Mouse (Mus musculus): ENCODE data around the gene Gm14190. TPM values are rescaled to one million over a fixed set of nuclear protein-coding genes. Genes with fewer than 3 reads are reported as not detected.

Gm14190 gene
- polyA plus RNA-seq (2017; shearing (Covaris generic)): not detected

DNA sequence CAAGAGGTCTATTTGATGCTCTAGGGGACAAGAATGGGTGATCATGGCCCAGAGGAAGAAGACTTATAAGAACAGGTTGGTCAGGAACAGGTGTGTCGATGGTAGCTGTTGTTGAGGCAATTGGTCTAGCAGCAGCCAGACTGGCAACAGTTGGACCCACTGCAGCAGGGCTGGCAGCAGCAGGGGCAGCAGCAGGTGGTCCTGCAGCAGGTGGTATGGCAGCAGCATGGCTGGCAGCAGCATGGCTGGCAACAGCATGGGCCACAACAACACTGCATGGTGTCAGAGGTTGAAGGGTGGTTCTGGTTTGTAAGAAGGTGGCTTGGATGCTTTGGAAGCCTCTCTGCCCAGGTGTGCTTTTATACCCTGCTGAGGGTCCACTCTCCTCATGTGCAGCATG lies at the start of gene Gm14190:
Gene Gm14190 (minus strand): TSS at position 278 of the 400 bp plus-strand sequence.

DNA sequence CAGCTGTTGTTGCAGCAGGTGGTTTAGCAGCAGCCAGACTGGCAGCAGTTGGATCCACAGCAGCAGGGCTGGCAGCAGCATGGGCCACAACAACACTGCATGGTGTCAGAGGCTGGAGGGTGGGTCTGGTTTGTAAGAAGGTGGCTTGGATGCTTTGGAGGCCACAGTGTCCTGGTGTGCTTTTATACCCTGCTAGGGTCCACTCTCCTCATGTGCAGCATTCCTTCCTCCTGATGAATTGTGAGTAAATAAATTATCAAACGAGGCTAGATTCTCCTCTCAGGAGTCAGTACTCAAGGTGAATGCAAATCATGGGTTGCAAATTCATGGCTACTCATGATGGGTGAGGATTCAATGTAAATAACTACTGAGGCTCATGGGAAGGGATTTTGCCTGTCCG lies 43.6 kb upstream of the Gm14190 start, which contains the start of gene Gm14180:
Gene Gm14180 (minus strand): TSS at position 101 of the 400 bp plus-strand sequence.

DNA sequence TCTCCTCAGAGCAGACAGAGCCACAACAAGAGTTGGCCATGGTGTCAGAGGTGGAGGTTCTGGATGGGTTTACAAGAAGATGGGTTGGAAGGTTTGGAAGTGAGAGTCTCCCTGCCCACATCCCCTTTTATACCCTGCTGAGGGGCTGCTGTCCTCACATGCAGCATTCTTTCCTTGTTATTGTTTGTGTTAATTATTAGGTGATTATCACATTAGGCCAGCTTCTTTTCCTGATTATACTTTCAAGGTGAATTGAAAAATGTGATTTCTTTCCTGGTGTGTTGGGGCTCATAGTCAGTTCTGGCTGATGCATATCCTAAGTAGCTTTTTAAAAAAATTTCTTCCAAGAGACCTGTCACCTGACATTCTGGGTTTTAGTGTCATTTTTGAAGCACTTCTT lies 24.7 kb downstream of the Gm14190 start, which contains the start of gene Krtap4-6:
Gene Krtap4-6 (minus strand): TSS at position 101 of the 400 bp plus-strand sequence.

DNA sequence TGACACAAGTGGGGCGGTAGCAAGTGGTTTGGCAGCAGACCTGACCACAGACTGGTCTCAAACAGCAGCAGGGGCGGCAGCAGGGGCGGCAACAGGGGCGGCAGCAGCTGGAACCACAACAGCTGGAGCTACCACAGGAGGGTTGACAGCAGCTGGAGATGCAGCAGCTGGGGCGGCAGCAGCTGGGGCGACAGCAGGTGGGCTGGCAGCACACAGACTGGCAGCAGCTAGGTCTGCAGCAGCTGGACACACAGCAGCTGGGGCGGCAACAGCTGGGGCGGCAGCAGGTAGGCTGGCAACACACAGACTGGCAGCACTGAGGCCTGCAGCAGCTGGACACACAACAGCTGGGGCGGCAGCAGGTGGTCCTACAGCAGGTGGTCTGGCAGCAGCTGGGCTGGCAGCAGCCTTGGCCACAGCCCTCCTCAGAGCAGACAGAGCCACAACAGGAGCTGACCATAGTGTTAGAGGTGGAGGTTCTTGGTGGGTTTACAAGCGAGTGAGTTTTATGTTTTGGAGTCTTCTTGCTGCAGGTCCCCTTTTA lies 32.0 kb downstream of the Gm14190 start, which contains the start of gene Gm11563:
Gene Gm11563 (minus strand): TSS at position 494 of the 544 bp plus-strand sequence.

DNA sequence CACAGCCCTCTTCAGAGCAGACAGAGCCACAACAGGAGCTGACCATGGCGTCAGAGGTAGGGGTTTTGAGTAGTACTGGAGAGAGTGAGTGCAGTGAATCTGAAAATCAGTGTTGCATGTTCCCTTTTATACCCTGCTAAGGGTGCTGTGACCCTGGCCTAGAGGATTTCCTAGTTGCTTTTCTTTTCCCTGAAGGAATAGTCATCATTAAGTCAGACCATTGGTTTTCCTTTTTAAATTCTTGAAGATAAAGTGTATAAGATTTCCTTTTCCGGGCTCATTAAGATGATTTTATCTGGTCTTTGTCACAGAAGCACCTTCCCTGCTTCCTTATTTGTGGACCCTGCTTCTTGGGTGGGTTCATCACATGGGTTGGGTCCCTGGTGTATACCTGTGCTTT lies 40.4 kb downstream of the Gm14190 start, which contains the start of gene Gm11555:
Gene Gm11555 (minus strand): TSS at position 101 of the 400 bp plus-strand sequence.

DNA sequence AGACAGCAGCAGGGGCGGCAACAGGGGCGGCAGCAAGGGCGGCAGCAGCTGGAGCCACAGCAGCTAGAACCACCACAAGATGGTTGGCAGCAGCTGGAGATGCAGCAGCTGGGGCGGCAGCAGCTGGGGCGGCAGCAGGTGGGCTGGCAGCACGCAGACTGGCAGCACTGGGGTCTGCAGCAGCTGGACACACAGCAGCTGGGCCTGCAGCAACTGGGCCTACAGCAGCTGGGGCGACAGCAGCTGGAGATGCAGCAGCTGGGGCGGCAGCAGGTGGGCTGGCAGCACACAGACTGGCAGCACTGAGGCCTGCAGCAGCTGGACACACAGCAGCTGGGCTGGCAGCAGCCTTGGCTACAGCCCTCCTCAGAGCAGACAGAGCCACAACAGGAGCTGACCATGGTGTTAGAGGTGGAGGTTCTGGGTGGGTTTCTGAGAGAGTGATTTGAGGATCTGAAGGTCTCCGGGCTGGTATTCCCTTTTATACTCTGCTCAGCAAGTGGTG lies 46.9 kb downstream of the Gm14190 start, which contains the start of gene Krtap4-7:
Gene Krtap4-7 (minus strand): TSS at position 455 of the 505 bp plus-strand sequence.

Other genes starting within 250 kb of the Gm14190 start
- not detected for gene Krt23, start 197.6 kb downstream of the Gm14190 start, polyA plus RNA-seq (2017; shearing (Covaris generic))
- gene Krt39, start 169.4 kb downstream of the Gm14190 start, polyA plus RNA-seq (2017; shearing (Covaris generic)): not detected
- gene Krt40, start 147.6 kb downstream of the Gm14190 start, polyA plus RNA-seq (2017; shearing (Covaris generic)): not detected
- gene Krtap3-3, start 139.9 kb downstream of the Gm14190 start, polyA plus RNA-seq (2017; shearing (Covaris generic)): not detected
- gene Krtap3-2, start 133.9 kb downstream of the Gm14190 start, polyA plus RNA-seq (2017; shearing (Covaris generic)): not detected
- gene Gm11939, start 131.3 kb downstream of the Gm14190 start, polyA plus RNA-seq (2017; shearing (Covaris generic)): not detected
- not detected for gene Krtap3-1, start 124.1 kb downstream of the Gm14190 start, polyA plus RNA-seq (2017; shearing (Covaris generic))
- gene Krtap1-5, start 109.7 kb downstream of the Gm14190 start, polyA plus RNA-seq (2017; shearing (Covaris generic)): not detected
- not detected for gene Krtap1-4, start 107.1 kb downstream of the Gm14190 start, polyA plus RNA-seq (2017; shearing (Covaris generic))
- gene Krtap1-3, start 99.4 kb downstream of the Gm14190 start, polyA plus RNA-seq (2017; shearing (Covaris generic)): not detected
- not detected for gene Krtap9-3, start 92.6 kb downstream of the Gm14190 start, polyA plus RNA-seq (2017; shearing (Covaris generic))
- not detected for gene Gm11938, start 87.4 kb downstream of the Gm14190 start, polyA plus RNA-seq (2017; shearing (Covaris generic))
- gene Gm11937, start 80.6 kb downstream of the Gm14190 start, polyA plus RNA-seq (2017; shearing (Covaris generic)): not detected
- gene Krtap2-4, start 75.9 kb downstream of the Gm14190 start, polyA plus RNA-seq (2017; shearing (Covaris generic)): not detected
- not detected for gene Gm11562, start 70.3 kb downstream of the Gm14190 start, polyA plus RNA-seq (2017; shearing (Covaris generic))
- gene Krtap4-1, start 62.5 kb downstream of the Gm14190 start, polyA plus RNA-seq (2017; shearing (Covaris generic)): not detected
- gene Krtap4-2, start 55.7 kb downstream of the Gm14190 start, polyA plus RNA-seq (2017; shearing (Covaris generic)): not detected
- not detected for gene Krtap4-7, start 46.7 kb downstream of the Gm14190 start, polyA plus RNA-seq (2017; shearing (Covaris generic))
- gene Gm11555, start 40.5 kb downstream of the Gm14190 start, polyA plus RNA-seq (2017; shearing (Covaris generic)): not detected
- not detected for gene Gm11563, start 31.8 kb downstream of the Gm14190 start, polyA plus RNA-seq (2017; shearing (Covaris generic))
- gene Krtap4-6, start 24.8 kb downstream of the Gm14190 start, polyA plus RNA-seq (2017; shearing (Covaris generic)): not detected
- gene Gm14180, start 43.5 kb upstream of the Gm14190 start, polyA plus RNA-seq (2017; shearing (Covaris generic)): not detected
- gene Gm11595, start 82.2 kb upstream of the Gm14190 start, polyA plus RNA-seq (2017; shearing (Covaris generic)): not detected
- not detected for gene Krtap4-8, start 90.0 kb upstream of the Gm14190 start, polyA plus RNA-seq (2017; shearing (Covaris generic))
- gene Krtap4-9, start 94.5 kb upstream of the Gm14190 start, polyA plus RNA-seq (2017; shearing (Covaris generic)): not detected
- gene Gm11596, start 102.7 kb upstream of the Gm14190 start, polyA plus RNA-seq (2017; shearing (Covaris generic)): not detected
- gene Gm11569, start 108.2 kb upstream of the Gm14190 start, polyA plus RNA-seq (2017; shearing (Covaris generic)): not detected
- not detected for gene Gm11554, start 113.7 kb upstream of the Gm14190 start, polyA plus RNA-seq (2017; shearing (Covaris generic))
- not detected for gene Krtap4-13, start 119.2 kb upstream of the Gm14190 start, polyA plus RNA-seq (2017; shearing (Covaris generic))
- gene Gm11564, start 124.9 kb upstream of the Gm14190 start, polyA plus RNA-seq (2017; shearing (Covaris generic)): not detected
- not detected for gene 2300003K06Rik, start 147.3 kb upstream of the Gm14190 start, polyA plus RNA-seq (2017; shearing (Covaris generic))
- gene Krtap4-16, start 160.9 kb upstream of the Gm14190 start, polyA plus RNA-seq (2017; shearing (Covaris generic)): not detected
- gene Gm11568, start 167.2 kb upstream of the Gm14190 start, polyA plus RNA-seq (2017; shearing (Covaris generic)): not detected
- not detected for gene Gm11559, start 173.7 kb upstream of the Gm14190 start, polyA plus RNA-seq (2017; shearing (Covaris generic))
- gene Krtap9-1, start 182.6 kb upstream of the Gm14190 start, polyA plus RNA-seq (2017; shearing (Covaris generic)): not detected
- not detected for gene Gm11567, start 188.4 kb upstream of the Gm14190 start, polyA plus RNA-seq (2017; shearing (Covaris generic))
- not detected for gene Krtap31-1, start 217.2 kb upstream of the Gm14190 start, polyA plus RNA-seq (2017; shearing (Covaris generic))
- gene Gm11565, start 224.0 kb upstream of the Gm14190 start, polyA plus RNA-seq (2017; shearing (Covaris generic)): not detected
- not detected for gene Krtap31-2, start 245.6 kb upstream of the Gm14190 start, polyA plus RNA-seq (2017; shearing (Covaris generic))